Mouse (Mus musculus): ENCODE results near the gene Sugp2.

DNA sequence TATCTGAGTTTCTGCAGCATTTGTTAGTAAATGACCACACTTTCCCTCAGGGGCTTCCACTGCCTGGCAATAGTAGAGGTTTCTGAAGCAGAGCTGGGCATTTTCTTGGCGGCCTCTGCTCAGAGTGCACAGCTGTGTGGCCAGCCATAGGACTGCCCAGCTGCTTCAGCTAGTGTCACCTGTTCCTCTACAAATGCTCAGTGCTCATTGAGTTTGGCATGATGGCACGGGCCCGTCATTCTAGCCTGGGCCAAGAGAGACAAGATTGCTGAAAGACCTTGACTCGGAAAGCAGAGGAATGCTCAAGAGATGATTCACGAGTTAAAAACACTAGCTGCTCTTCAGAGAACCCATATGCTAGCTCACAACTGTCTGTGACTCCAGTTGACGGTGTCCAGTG, 12.6 kb downstream of the Sugp2 start:
- TF ChIP-seq CTCF (IDR thresholded peaks at IDR 0.05; ENCODE audit: borderline replicate concordance, insufficient read depth, low read length) (no peak), POLR2A (IDR thresholded peaks at IDR 0.05; ENCODE audit: low read depth, low read length) (no peak)

Measured in embryonic fibroblast, embryonic 13.5 days (primary cell).